Mouse (Mus musculus) limb, embryonic 14.5 days (tissue): Measurements from ENCODE around the gene Mia3. TPM values are rescaled to one million over a fixed set of nuclear protein-coding genes. Genes with fewer than 3 reads are reported as not detected.
"Not testable (repeated sequence)": the region's sequence is repeated elsewhere in the genome, so short reads cannot be mapped to it uniquely, and the experiment has no call there.

Experiments used
- ATAC-seq: fragments of 200-750 bp; cut with Nextera tagmentation; 2 replicates; pipeline ENCODE4 v1.8.0; 2017; ENCODE audit warnings: low read depth, moderate number of reproducible peaks, moderate TSS enrichment; ENCODE audit not compliant: low FRiP score
- DNase-seq: peaks from one replicate; pipeline ENCODE4 v3.0.0-alpha.2; 2015; ENCODE audit warnings: low spot score
- H3K27ac ChIP-seq: fragments of 300-500 bp; sonication (generic); replicated peaks from 2 replicates; pipeline ENCODE4 v1.5.1; 2014; ENCODE audit warnings: low read depth, mild to moderate bottlenecking, low read length, moderate library complexity, mixed read lengths
- H3K27me3 ChIP-seq: fragments of 300-500 bp; sonication (generic); 2 replicates; pipeline ENCODE4 v1.6.1; 2014; ENCODE audit warnings: low read length, mixed read lengths; ENCODE audit not compliant: control insufficient read depth, insufficient read depth
- H3K36me3 ChIP-seq: fragments of 300-500 bp; sonication (generic); 2 replicates; pipeline ENCODE4 v1.6.1; 2014; ENCODE audit warnings: mild to moderate bottlenecking, low read length, moderate library complexity, mixed read lengths; ENCODE audit not compliant: control insufficient read depth, insufficient read depth
- H3K4me1 ChIP-seq: fragments of 300-500 bp; sonication (generic); 2 replicates; pipeline ENCODE4 v1.6.1; 2014; ENCODE audit warnings: antibody characterized with exemption, low read length, mixed read lengths; ENCODE audit not compliant: control insufficient read depth, insufficient read depth
- H3K4me2 ChIP-seq: fragments of 300-500 bp; sonication (generic); replicated peaks from 2 replicates; pipeline ENCODE4 v1.6.1; 2014; ENCODE audit warnings: low read depth, mild to moderate bottlenecking, low read length, moderate library complexity; ENCODE audit not compliant: severe bottlenecking
- H3K4me3 ChIP-seq: fragments of 300-500 bp; sonication (generic); replicated peaks from 2 replicates; pipeline ENCODE4 v1.5.1; 2014; ENCODE audit warnings: low read length
- H3K9ac ChIP-seq: fragments of 300-500 bp; sonication (generic); 2 replicates; pipeline ENCODE4 v1.6.1; 2014; ENCODE audit warnings: mild to moderate bottlenecking, low read depth, low read length, moderate library complexity; ENCODE audit not compliant: severe bottlenecking
- H3K9me3 ChIP-seq: fragments of 300-500 bp; sonication (generic); 2 replicates; pipeline ENCODE4 v1.6.1; 2016; ENCODE audit warnings: low read length; ENCODE audit not compliant: control insufficient read depth
- POLR2A ChIP-seq: fragments of 200-500 bp; IDR thresholded peaks from 2 replicates; pipeline ENCODE4 v1.8.0; 2012; ENCODE audit warnings: inconsistent platforms, mild to moderate bottlenecking, moderate library complexity, borderline replicate concordance; ENCODE audit not compliant: insufficient read depth, insufficient read length; ENCODE audit errors: extremely low read depth
- WGBS: fragments of 180-500 bp; shearing (Covaris S2); extraction: QIAGEN DNeasy Blood & Tissue Kit; methylation state at CpG from one replicate; pipeline ENCODE4 v1.1.7; 2014; 5-methylcytosine and 5-hydroxymethylcytosine counted together
- polyA plus RNA-seq, 2 experiments: library from polyadenylated mRNA; depleted of rRNA in 1 of 2; stranded (reverse) in 1 of 2; unstranded in 1 of 2; fragments of >200 nt; fragmentation: Nextera tagmentation in 1 of 2; extraction: Ambion mirVana in 1 of 2; gene quantifications; 2 replicates each; pipeline versions ENCODE4 v1.2.1 to v1.2.3; 2012 to 2014

The Mia3 gene
- polyA plus RNA-seq (2012; rRNA removed) (117 and 139 TPM in 2 replicates), polyA plus RNA-seq (2014; fragmentation: Nextera tagmentation; extraction: Ambion mirVana) (116 and 118 TPM in 2 replicates)

GRCm38 (mm10) chr1:183369427-183370014 lies at the start of gene Mia3:
Gene Mia3 (minus strand): TSS chr1:183369553.
- H3K9ac ChIP-seq: peak within 1 kb of the TSS; percentile 92
- H3K4me1 ChIP-seq: peaks cover 11% of the 10 kb centered on the region
- H3K36me3 ChIP-seq: peaks cover 14% of the 10 kb centered on the region
- ATAC-seq: peak; percentile 99
- peak within 1 kb of the TSS; percentile 81 for H3K27ac ChIP-seq
- peak within 1 kb of the TSS; percentile 90 for H3K4me3 ChIP-seq
- no peaks in the 10 kb centered on the region for H3K27me3 ChIP-seq
- H3K4me2 ChIP-seq: peak within 1 kb of the TSS; percentile 78
- peak; percentile 98 for DNase-seq
- whole genome bisulfite sequencing: 0% methylated on average over 41 of the region's 51 CpGs
- TF ChIP-seq POLR2A: peak; percentile 79; the same call in 1 of the 2 replicates
- no peaks in the 10 kb centered on the region for H3K9me3 ChIP-seq

GRCm38 (mm10) chr1:183417873-183418272 lies 48.5 kb upstream of the Mia3 start, which contains the start of gene Hhipl2:
Gene Hhipl2 (plus strand): TSS chr1:183418215.
- ATAC-seq (no peak), DNase-seq (no peak)
- no peak for TF ChIP-seq POLR2A
- H3K4me2 ChIP-seq: no peak within 1 kb of the TSS
- H3K9ac ChIP-seq: no peak within 1 kb of the TSS
- no peak within 1 kb of the TSS for H3K27ac ChIP-seq
- H3K27me3 ChIP-seq: no peaks in the 10 kb centered on the region
- no peaks in the 10 kb centered on the region for H3K4me1 ChIP-seq
- H3K4me3 ChIP-seq: no peak within 1 kb of the TSS
- H3K9me3 ChIP-seq: no peaks in the 10 kb centered on the region
- WGBS: 75% methylated on average over 12 of the region's 12 CpGs
- no peaks in the 10 kb centered on the region for H3K36me3 ChIP-seq

GRCm38 (mm10) chr1:183414081-183414727 lies 44.9 kb upstream of the Mia3 start:
- DNase-seq (no peak), ATAC-seq (no peak)
- Histone ChIP-seq H3K9me3 (no peaks in the 10 kb centered on the region), H3K4me3 (no peak overlapping the region), H3K4me1 (no peaks in the 10 kb centered on the region), H3K27ac (no peak overlapping the region), H3K4me2 (no peak overlapping the region), H3K36me3 (peaks cover 27% of the 10 kb centered on the region), H3K9ac (no peak overlapping the region), H3K27me3 (no peaks in the 10 kb centered on the region)
- 90% methylated on average over 15 of the region's 15 CpGs for WGBS
- no peak for TF ChIP-seq POLR2A

- no peak overlapping the region for H3K4me2 ChIP-seq
- no peak overlapping the region for H3K4me3 ChIP-seq
- peaks cover 73% of the 10 kb centered on the region for H3K36me3 ChIP-seq
- ATAC-seq (no peak), DNase-seq (no peak)
- WGBS: 89% methylated on average over 3 of the region's 3 CpGs
- H3K9ac ChIP-seq: no peak overlapping the region
- H3K4me1 ChIP-seq: no peaks in the 10 kb centered on the region
- H3K27me3 ChIP-seq: no peaks in the 10 kb centered on the region
- no peak overlapping the region for H3K27ac ChIP-seq
- no peak for TF ChIP-seq POLR2A
- no peaks in the 10 kb centered on the region for H3K9me3 ChIP-seq
Observed at GRCm38 (mm10) chr1:183403396-183403795, 34.0 kb upstream of the Mia3 start.

GRCm38 (mm10) chr1:183388426-183389406 lies 19.4 kb upstream of the Mia3 start, which contains the start of gene Taf1a:
Gene Taf1a (plus strand): TSS chr1:183388981.
- DNase-seq: peak; percentile 98
- H3K4me1 ChIP-seq: 0 out of 2 replicates have a peak, but pooled peaks cover 4% of the 10 kb centered on the region
- H3K4me2 ChIP-seq: peak within 1 kb of the TSS; percentile 78
- H3K27ac ChIP-seq: no peak within 1 kb of the TSS; the same call in 1 of the 2 replicates
- peaks cover 11% of the 10 kb centered on the region for H3K36me3 ChIP-seq
- ATAC-seq: peak; percentile 99
- no peak for TF ChIP-seq POLR2A
- peak within 1 kb of the TSS; percentile 60 for H3K9ac ChIP-seq
- WGBS: 5% methylated on average over 44 of the region's 44 CpGs
- no peaks in the 10 kb centered on the region for H3K9me3 ChIP-seq
- peaks cover 9% of the 10 kb centered on the region; the same call in 1 of the 2 replicates for H3K27me3 ChIP-seq
- peak within 1 kb of the TSS; percentile 71 for H3K4me3 ChIP-seq

GRCm38 (mm10) chr1:183387421-183387820 lies 18.1 kb upstream of the Mia3 start:
- DNase-seq, H3K27ac ChIP-seq, H3K27me3 ChIP-seq, H3K4me2 ChIP-seq, H3K4me3 ChIP-seq, H3K9me3 ChIP-seq, H3K36me3 ChIP-seq, H3K9ac ChIP-seq, ATAC-seq, H3K4me1 ChIP-seq: not testable (repeated sequence)
- whole genome bisulfite sequencing: 99% methylated on average over 3 of the region's 3 CpGs
